Mouse (Mus musculus) kidney, postnatal 4 days (tissue): ENCODE measurements around the gene Usp30.

Experiments used
- DNase-seq, 2 experiments: peaks; one replicate each; pipeline ENCODE4 v3.0.0; 2021; ENCODE audit warnings: mixed read lengths in 2 of 2

Usp30 gene

GRCm38 (mm10) chr5:114162106-114162815 is 97.0 kb downstream of the Usp30 start:
- DNase-seq = no peak

- DNase-seq = no peak
These were observed 97.9 kb downstream of the Usp30 start for GRCm38 (mm10) chr5:114163117-114163696.

GRCm38 (mm10) chr5:114170345-114170744 is 105.1 kb downstream of the Usp30 start:
- no peak for DNase-seq

DNA sequence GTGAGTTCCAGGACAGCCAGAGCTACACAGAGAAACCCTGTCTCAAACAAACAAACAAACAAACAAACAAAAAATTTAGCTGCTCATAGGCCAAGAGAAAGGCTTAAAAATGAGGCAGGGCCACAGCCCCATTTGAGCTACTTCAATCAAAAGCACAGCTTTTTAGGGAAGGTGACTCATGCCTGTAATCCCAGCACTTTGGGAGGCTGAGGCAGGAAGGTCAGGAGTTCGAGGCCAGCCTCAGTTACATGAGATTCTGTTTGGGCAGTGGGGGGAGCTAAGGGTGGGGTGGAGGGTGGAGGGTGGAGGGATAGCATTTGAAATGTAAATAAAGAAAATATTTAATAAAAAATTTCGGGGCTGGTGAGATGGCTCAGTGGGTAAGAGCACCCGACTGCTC is 107.7 kb downstream of the Usp30 start:
- no peak for DNase-seq

DNA sequence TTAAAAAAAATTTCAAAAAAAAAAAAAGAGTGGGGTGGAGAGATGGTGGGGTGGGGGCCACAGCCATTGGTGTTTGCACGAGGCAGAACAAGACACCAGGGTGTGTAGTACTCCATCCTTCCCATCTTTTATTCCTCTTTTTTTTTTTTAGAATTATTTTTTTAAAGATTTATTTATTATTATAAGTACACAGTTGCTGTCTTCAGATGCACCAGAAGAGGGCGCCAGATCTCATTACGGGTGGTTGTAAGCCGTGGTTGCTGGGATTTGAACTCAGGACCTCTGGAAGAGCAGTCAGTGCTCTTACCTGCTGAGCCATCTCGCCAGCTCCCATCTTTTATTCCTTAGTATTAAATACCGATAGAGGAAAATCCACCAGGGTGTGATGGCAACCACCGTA is 108.2 kb downstream of the Usp30 start:
- DNase-seq = no peak

GRCm38 (mm10) chr5:114173877-114174581 is 108.8 kb downstream of the Usp30 start:
- no peak for DNase-seq
